Mouse (Mus musculus) myocyte (in vitro differentiated cells): ENCODE data around the gene Cemip2. TPM values are rescaled to one million over a fixed set of nuclear protein-coding genes. Genes with fewer than 3 reads are reported as not detected.

Experiments
- H3K27me3 ChIP-seq: one replicate; pipeline ENCODE4 v1.6.1; 2011; ENCODE audit not compliant: control insufficient read depth, insufficient read depth, insufficient read length
- H3K36me3 ChIP-seq: one replicate; pipeline ENCODE4 v1.6.1; 2011; ENCODE audit not compliant: control insufficient read depth, insufficient read depth
- H3K4me2 ChIP-seq: one replicate; pipeline ENCODE4 v1.6.1; 2011; ENCODE audit warnings: low read depth, control low read depth
- H3K4me3 ChIP-seq: one replicate; pipeline ENCODE4 v1.5.1; 2011; ENCODE audit warnings: mild to moderate bottlenecking, control low read depth, moderate library complexity
- H3K79me2 ChIP-seq: one replicate; pipeline ENCODE4 v1.6.1; 2011; ENCODE audit not compliant: control insufficient read depth, insufficient read depth
- H3ac ChIP-seq: one replicate; pipeline ENCODE4 v1.6.1; 2011; ENCODE audit not compliant: control insufficient read depth, insufficient read length
- CEBPB ChIP-seq: IDR thresholded peaks from 2 replicates; pipeline ENCODE4 v1.6.1; 2011; ENCODE audit warnings: mild to moderate bottlenecking, moderate library complexity; ENCODE audit not compliant: poor library complexity, insufficient read depth, severe bottlenecking
- E2F4 ChIP-seq: IDR thresholded peaks from one replicate; pipeline ENCODE4 v1.6.1; 2011; ENCODE audit warnings: mild to moderate bottlenecking, control low read depth, moderate library complexity; ENCODE audit not compliant: insufficient read depth
- MAX ChIP-seq: IDR thresholded peaks from one replicate; pipeline ENCODE4 v1.6.1; 2011; ENCODE audit warnings: low read depth, mild to moderate bottlenecking, control low read depth
- MYOD1 ChIP-seq, 3 experiments: IDR thresholded peaks; one replicate each; pipeline ENCODE4 v1.6.1; 2011; ENCODE audit warnings: control low read depth in 2 of 3, low read depth in 2 of 3, mild to moderate bottlenecking in 2 of 3, moderate library complexity in 1 of 3; ENCODE audit not compliant: insufficient read length in 2 of 3, control insufficient read depth in 1 of 3
- MYOG ChIP-seq, 3 experiments: IDR thresholded peaks; one replicate each; pipeline ENCODE4 v1.6.1; 2011; ENCODE audit warnings: control low read depth in 2 of 3, low read depth in 2 of 3, mild to moderate bottlenecking in 2 of 3; ENCODE audit not compliant: insufficient read length in 2 of 3, control insufficient read depth in 1 of 3, insufficient read depth in 1 of 3
- POLR2A ChIP-seq: IDR thresholded peaks from one replicate; pipeline ENCODE4 v1.6.1; 2011; ENCODE audit warnings: low read depth, mild to moderate bottlenecking, control low read depth, moderate library complexity; ENCODE audit not compliant: insufficient read length
- POLR2AphosphoS2 ChIP-seq: IDR thresholded peaks from one replicate; pipeline ENCODE4 v1.6.1; 2011; ENCODE audit warnings: low read depth, control low read depth; ENCODE audit not compliant: insufficient read length
- REST ChIP-seq: IDR thresholded peaks from one replicate; pipeline ENCODE4 v1.6.1; 2011; ENCODE audit warnings: mild to moderate bottlenecking, control low read depth, moderate library complexity; ENCODE audit not compliant: insufficient read depth, insufficient read length
- SRF ChIP-seq: IDR thresholded peaks from one replicate; pipeline ENCODE4 v1.6.1; 2011; ENCODE audit warnings: low read depth; ENCODE audit not compliant: control insufficient read depth, insufficient read length
- TCF12 ChIP-seq: IDR thresholded peaks from one replicate; pipeline ENCODE4 v1.6.1; 2011; ENCODE audit warnings: mild to moderate bottlenecking, control low read depth; ENCODE audit not compliant: poor library complexity, insufficient read depth, severe bottlenecking
- TCF3 ChIP-seq: IDR thresholded peaks from one replicate; pipeline ENCODE4 v1.6.1; 2011; ENCODE audit warnings: low read depth, control low read depth; ENCODE audit not compliant: insufficient read length
- USF1 ChIP-seq: IDR thresholded peaks from one replicate; pipeline ENCODE4 v1.6.1; 2011; ENCODE audit warnings: low read depth, mild to moderate bottlenecking, control low read depth, moderate library complexity
- polyA plus RNA-seq: library from polyadenylated mRNA; unstranded; fragments of >200 nt; fragmentation: generic; extraction: Trizol; gene quantifications from one replicate; pipeline ENCODE4 v1.2.1, GENCODE M21; 2012; ENCODE audit warnings: missing spikeins

The Cemip2 gene
- polyA plus RNA-seq, 1 experiment: 14.5 TPM

GRCm38 (mm10) chr19:21737446-21737845 lies 40.7 kb upstream of the Cemip2 start:
- Histone ChIP-seq H3K4me2 (no peak overlapping the region), H3K27me3 (no peaks in the 10 kb centered on the region), H3K4me3 (no peak overlapping the region), H3K79me2 (no peaks in the 10 kb centered on the region), H3ac (no peak overlapping the region), H3K36me3 (no peaks in the 10 kb centered on the region)
- TF ChIP-seq USF1 (no peak), TCF3 (no peak), MYOD1 (IDR thresholded peaks at IDR 0.05; ENCODE audit: control insufficient read depth in 1 of 3, insufficient read length in 2 of 3, low read depth in 2 of 3) (no peak), CEBPB (no peak), SRF (no peak), MAX (no peak), POLR2AphosphoS2 (no peak), TCF12 (no peak), POLR2A (no peak), REST (no peak), MYOG (IDR thresholded peaks at IDR 0.05; ENCODE audit: control insufficient read depth in 1 of 3, insufficient read depth in 1 of 3, insufficient read length in 2 of 3, low read depth in 2 of 3) (no peak), E2F4 (no peak)

GRCm38 (mm10) chr19:21737881-21738590 lies 40.1 kb upstream of the Cemip2 start:
- Histone ChIP-seq H3K4me3 (no peak overlapping the region), H3K36me3 (no peaks in the 10 kb centered on the region), H3ac (no peak overlapping the region), H3K27me3 (no peaks in the 10 kb centered on the region), H3K79me2 (no peaks in the 10 kb centered on the region), H3K4me2 (no peak overlapping the region)
- TF ChIP-seq POLR2AphosphoS2 (no peak), SRF (no peak), MAX (no peak), E2F4 (no peak), CEBPB (no peak), TCF12 (no peak), USF1 (no peak), POLR2A (no peak), REST (no peak), TCF3 (no peak), MYOD1 (IDR thresholded peaks at IDR 0.05; ENCODE audit: control insufficient read depth in 1 of 3, insufficient read length in 2 of 3, low read depth in 2 of 3) (no peak), MYOG (IDR thresholded peaks at IDR 0.05; ENCODE audit: control insufficient read depth in 1 of 3, insufficient read depth in 1 of 3, insufficient read length in 2 of 3, low read depth in 2 of 3) (no peak)

- H3K4me2 ChIP-seq: no peak overlapping the region
- no peak for TF ChIP-seq USF1
- TF ChIP-seq MYOG (IDR thresholded peaks at IDR 0.05; ENCODE audit: control insufficient read depth in 1 of 3, insufficient read depth in 1 of 3, insufficient read length in 2 of 3, low read depth in 2 of 3): no peak
- no peak for TF ChIP-seq E2F4
- no peak for TF ChIP-seq SRF
- TF ChIP-seq MAX: no peak
- H3K4me3 ChIP-seq: no peak overlapping the region
- no peaks in the 10 kb centered on the region for H3K36me3 ChIP-seq
- H3K79me2 ChIP-seq: no peaks in the 10 kb centered on the region
- no peak overlapping the region for H3ac ChIP-seq
- no peaks in the 10 kb centered on the region for H3K27me3 ChIP-seq
These were observed 39.4 kb upstream of the Cemip2 start for GRCm38 (mm10) chr19:21738591-21739280.

- TF ChIP-seq CEBPB (no peak), POLR2A (no peak), MAX (no peak)
- H3K4me3 ChIP-seq: no peak overlapping the region
- H3ac ChIP-seq: no peak overlapping the region
- no peaks in the 10 kb centered on the region for H3K79me2 ChIP-seq
- no peak overlapping the region for H3K4me2 ChIP-seq
- H3K36me3 ChIP-seq: no peaks in the 10 kb centered on the region
- no peaks in the 10 kb centered on the region for H3K27me3 ChIP-seq
These were observed 36.0 kb upstream of the Cemip2 start for GRCm38 (mm10) chr19:21742138-21742537.

GRCm38 (mm10) chr19:21745586-21745985 lies 32.6 kb upstream of the Cemip2 start:
- H3ac ChIP-seq: no peak overlapping the region
- no peaks in the 10 kb centered on the region for H3K79me2 ChIP-seq
- H3K4me3 ChIP-seq: no peak overlapping the region
- no peaks in the 10 kb centered on the region for H3K36me3 ChIP-seq
- TF ChIP-seq TCF3 (no peak), REST (no peak), CEBPB (no peak), SRF (no peak), USF1 (no peak), POLR2A (no peak), MYOG (IDR thresholded peaks at IDR 0.05; ENCODE audit: control insufficient read depth in 1 of 3, insufficient read depth in 1 of 3, insufficient read length in 2 of 3, low read depth in 2 of 3) (no peak), POLR2AphosphoS2 (no peak), E2F4 (no peak), MAX (no peak), MYOD1 (IDR thresholded peaks at IDR 0.05; ENCODE audit: control insufficient read depth in 1 of 3, insufficient read length in 2 of 3, low read depth in 2 of 3) (no peak), TCF12 (no peak)
- H3K4me2 ChIP-seq: no peak overlapping the region
- H3K27me3 ChIP-seq: no peaks in the 10 kb centered on the region
